Mouse (Mus musculus) kidney, postnatal 25 days (tissue): ENCODE results near the gene Ptprc.

Experiments used
- DNase-seq, 2 experiments: peaks; one replicate each; pipeline ENCODE4 v3.0.0; 2021; ENCODE audit warnings: mixed read lengths in 2 of 2

Ptprc gene

DNA sequence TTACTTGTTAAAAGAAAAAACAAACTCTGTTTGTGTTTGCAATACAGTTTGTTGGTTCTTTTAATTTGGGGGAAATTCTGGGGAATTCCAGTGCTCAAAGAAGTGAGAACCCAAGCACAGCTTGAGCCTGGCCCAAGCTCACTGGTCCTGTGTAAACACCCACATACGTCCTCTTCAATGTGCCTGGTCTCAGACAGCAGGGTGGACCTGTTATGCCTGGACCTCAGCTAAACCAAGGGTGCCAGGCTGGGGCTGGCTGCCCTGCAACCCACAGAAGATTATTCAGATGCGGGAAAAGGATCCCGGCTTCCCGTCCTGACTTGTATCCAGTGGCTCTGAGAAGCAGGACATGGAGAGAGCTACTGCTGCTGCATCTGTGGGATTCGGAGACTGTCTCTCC, 138.0 kb downstream of the Ptprc start:
- no peak for DNase-seq

DNA sequence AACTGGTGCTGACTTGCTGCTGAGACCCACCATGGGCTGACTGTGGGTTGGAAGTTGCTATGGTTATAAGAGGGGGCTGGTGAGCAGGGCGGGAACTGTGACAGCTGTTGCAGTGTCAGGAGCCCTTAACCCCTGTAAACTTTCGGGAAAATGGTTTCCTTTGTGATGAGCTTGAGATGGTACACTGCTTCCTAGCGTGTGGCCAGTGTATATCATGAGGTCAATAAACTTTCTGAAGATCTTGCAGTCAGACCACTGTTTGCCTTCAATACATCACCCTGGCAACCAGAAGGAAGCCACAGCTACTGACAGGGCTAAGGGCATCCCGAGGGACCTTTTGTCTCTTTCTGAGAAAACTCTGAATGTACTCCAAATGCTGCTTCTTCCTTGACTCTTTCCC, 145.9 kb downstream of the Ptprc start:
- DNase-seq = no peak

GRCm38 (mm10) chr1:138025298-138025697, 150.2 kb downstream of the Ptprc start:
- DNase-seq = no peak

DNA sequence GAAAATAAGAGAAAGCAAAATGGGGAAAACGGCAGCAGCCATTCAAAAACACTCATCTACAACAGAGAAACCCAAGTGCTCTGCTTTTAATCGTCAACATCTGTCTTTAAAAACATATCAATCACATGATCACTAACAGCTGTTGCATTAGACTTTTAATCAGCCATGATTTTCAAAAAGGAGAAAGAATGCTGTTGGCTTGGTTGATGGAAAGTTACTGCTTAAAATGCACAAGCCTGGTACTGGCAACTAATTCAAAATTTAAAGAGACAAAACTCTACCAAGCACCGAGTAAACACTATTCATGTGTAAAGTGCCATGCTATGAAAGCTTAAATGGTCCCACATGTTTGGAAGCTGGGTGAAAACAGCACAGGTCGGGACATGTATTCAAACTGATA, 151.9 kb downstream of the Ptprc start:
- no peak for DNase-seq

GRCm38 (mm10) chr1:138022918-138023295, 152.6 kb downstream of the Ptprc start:
- DNase-seq = no peak

- no peak for DNase-seq
Measured at GRCm38 (mm10) chr1:138021962-138022917, 153.3 kb downstream of the Ptprc start.
